Mouse (Mus musculus): ENCODE measurements around the gene Med15.

Med15 gene

GRCm38 (mm10) chr16:17732021-17732420 is 670 bp downstream of the Med15 start:
- DNase-seq: no peak

DNA sequence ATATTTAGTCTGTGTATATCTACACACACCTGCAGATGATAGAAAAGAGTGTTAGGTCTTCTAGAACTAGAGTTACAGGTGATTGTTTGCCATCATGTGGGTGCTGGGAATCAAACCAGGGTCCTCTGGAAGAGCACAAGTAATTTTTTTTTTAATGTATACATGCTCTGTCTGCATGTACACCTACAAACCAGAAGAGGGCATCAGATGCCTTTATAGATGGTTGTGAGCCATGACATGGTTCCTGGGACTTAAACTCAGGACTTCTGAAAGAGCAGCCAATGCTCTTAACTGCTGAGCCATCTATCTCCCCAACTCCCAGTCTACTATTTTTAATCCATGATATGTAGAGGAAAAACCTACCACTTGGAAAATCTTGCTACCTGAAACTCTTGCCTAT is 2.7 kb downstream of the Med15 start:
- DNase-seq: no peak

DNA sequence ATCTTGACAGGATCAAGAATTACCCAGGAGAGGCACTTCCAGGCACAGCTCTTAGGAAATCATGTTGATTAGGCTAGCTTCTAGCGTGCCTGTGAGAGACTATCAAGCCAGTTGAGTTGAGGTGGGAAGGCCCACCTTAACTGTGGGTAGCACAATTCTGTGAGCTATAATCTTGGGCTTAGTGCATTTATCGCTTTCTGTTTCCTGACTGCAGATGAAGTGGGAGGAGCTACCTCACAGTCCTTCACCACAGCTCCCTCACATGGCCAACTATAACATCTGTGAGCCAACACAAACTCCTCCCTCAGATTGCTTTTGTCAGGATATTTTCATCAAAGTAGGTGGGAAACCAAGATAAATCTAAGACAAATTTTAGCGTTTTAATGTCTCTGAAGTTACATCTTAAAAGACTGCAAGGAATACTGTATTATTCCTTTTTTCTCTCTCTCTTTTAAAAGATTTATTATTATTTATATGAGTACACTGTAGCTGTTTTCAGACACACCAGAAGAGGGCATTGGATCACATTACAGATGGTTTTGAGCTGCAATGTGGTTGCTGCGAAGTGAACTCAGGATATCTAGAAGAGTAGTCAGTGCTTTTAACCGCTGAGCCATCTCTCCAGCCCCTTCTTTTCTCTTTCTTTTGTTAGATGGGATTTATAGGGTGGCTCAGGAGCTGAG is 5.4 kb downstream of the Med15 start:
- peak; percentile 94 for DNase-seq

GRCm38 (mm10) chr16:17724448-17724847 is 8.2 kb downstream of the Med15 start:
- DNase-seq: peak; percentile 89

GRCm38 (mm10) chr16:17723325-17723626 is 9.4 kb downstream of the Med15 start:
- DNase-seq: no peak

DNA sequence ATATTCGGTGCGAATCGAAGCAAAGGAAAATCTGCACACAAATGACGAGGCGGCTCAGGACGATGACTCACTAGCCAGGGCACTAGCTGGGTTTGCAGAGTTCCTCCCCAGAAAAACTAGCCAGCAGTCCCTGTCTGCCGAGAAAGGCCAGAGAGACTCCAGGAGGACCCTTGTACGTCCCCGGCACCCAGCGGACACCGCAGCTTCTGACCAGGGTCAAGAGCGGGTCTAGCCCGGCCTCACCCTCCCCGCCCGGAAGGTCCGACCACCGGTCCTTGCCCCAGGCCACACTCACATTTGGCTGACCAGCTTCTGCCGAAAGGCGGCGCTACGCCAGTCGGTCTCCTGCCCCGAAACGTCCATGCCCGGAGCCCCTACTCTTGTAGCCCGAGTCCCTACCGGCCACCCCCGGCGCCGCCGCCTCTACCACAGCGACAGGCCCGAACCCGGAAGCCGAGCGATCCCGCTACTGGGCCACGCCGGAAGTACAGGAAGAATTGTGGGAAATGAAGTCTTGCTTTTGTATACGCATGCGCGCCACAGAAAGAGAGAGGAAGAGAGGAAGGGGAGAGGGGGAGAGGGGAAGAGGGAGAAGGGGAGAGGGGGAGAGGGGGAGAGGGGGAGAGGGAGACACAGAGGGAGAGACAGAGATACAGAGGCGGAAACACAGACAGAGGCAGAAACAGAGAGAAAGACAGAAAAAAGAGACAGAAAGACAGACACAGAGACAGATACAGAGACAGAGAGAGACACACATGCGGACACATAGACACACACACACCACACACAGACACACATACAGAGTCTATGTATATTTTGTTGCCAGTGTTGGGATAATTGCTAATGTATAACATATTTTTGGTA is 10.0 kb downstream of the Med15 start:
- peak; percentile 99 for DNase-seq

DNA sequence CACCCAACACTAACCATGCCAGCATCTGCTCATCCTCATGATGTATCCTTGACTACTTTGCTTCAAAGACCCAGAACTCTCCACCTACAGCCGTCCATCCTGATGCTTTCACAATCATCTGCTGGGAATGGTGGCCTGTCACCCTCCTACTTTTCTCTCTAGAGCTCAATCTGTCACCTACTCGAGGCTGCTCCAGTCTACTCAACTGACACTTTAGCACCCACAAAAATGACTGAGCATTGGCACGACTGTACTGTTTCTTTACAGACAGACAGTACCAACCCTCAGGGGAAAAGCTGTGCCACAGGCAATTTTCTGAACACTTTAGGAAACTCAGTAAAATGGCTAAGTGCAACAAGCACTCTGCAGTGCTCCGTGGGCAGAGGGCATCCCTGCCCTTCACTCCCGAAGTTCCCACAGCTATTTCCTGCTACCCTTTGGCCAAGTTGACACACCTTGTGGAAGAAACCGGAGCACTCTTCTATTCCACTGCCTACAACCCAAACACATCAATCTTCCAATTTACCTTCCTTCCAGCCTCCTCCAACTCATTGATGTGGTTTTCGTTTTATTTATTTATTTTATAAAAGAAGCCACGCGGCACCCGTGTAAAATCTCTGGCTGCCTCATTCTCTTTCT is 10.8 kb downstream of the Med15 start:
- no peak for DNase-seq

GRCm38 (mm10) chr16:17721114-17721808 is 11.4 kb downstream of the Med15 start:
- DNase-seq: no peak

- no peak for DNase-seq
These were observed 14.9 kb downstream of the Med15 start for GRCm38 (mm10) chr16:17717791-17718190.

- no peak for DNase-seq
These were observed 25.1 kb downstream of the Med15 start for GRCm38 (mm10) chr16:17707541-17707940.

- no peak for DNase-seq
These were observed 31.7 kb downstream of the Med15 start for GRCm38 (mm10) chr16:17701043-17701405.

- DNase-seq: no peak
These were observed 32.2 kb downstream of the Med15 start for GRCm38 (mm10) chr16:17700386-17701042.

- DNase-seq: no peak
These were observed 37.8 kb downstream of the Med15 start for GRCm38 (mm10) chr16:17694860-17695259.

DNA sequence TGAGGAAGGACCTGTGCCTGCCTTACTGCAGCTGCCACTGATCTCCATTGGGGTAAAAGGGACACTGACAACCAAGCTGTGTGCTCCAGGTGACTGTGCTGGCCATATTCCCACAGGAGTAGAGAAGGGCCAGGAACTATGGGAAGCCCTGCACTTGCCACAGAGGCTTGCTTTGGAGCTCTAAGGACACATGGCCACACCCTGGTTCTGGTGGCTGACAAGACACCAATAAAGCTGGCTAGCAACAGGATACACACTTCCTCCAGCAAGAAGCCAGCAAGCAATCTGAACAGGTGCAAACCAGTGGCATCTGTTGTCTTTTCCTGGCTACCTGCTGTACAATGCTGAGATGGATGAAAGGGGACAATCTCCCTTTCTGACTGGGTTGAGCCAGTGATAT is 62.8 kb downstream of the Med15 start:
- DNase-seq: peak; percentile 37

- DNase-seq: peak; percentile 42
These were observed 67.1 kb downstream of the Med15 start for GRCm38 (mm10) chr16:17665568-17665967.

DNA sequence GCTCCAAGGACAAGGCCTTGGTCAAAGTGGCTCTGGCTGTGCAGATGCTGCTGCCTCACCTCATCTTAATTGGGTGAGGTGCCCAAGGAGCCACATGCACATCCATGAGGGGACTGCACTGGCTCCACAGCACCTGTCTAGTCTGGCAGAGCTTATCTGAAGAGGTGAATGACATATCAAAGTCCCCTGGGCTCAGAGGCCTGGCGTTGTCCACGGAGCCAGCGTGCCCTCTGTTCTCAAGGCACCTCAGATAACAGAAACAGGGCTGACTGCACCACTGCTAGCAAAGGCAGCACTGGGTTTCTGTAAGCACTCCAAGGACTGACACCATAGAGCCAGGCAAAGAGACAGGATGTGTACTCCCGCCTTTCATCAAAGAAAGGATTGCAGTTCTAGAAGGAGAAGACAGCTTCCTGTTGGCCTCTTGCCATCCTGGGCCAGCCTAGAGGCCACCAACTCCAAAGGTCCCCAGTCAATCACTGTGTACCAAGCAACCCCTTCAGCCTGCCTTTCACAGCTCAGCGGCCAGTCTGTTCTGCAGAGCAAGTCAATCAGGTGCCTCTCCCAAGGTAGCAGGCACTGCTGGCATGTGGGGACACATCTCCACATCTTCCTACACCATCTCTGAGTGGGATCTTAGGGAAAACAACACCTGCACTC is 76.3 kb downstream of the Med15 start:
- peak; percentile 90 for DNase-seq

DNA sequence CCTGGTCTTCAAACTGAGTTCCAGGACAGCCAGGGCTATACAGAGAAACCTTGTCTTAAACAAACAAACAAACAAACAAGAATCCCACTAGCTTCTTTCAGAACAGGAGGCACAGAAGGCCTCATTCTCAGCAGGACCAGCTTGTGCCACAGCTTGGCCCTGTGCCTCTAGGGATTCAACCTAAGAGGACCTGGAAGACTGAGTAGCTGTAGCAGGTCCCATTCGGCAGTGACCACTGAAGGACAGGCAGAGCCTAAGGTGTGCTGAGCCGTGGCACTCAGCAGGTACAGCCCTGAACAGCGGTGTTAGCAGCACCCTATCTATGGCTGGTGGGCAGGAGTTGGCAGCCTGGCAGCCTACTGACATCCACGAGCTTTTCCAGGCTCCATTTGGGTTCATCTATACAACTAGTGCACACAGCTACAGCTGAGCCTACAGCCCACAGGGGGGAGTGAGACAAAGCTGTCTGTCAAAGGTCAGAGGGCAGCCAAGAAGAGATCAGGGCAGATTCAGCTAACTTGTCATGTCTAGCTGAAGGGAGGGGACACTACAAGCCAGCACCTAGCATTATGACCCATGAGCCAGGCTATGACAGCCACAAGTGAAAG is 78.4 kb downstream of the Med15 start:
- peak; percentile 76 for DNase-seq

GRCm38 (mm10) chr16:17653601-17654000 is 79.1 kb downstream of the Med15 start:
- peak; percentile 81 for DNase-seq

- peak; percentile 79 for DNase-seq
These were observed 80.1 kb downstream of the Med15 start for GRCm38 (mm10) chr16:17652607-17653006.

- DNase-seq: no peak
These were observed 82.0 kb downstream of the Med15 start for GRCm38 (mm10) chr16:17650711-17651110.

- DNase-seq: no peak
These were observed 82.6 kb downstream of the Med15 start for GRCm38 (mm10) chr16:17649925-17650605.

All from heart, adult 11 months (tissue).